In genomic region chr1:153909213-153909962, GRCm38 (mm10) we compare ENCODE assay signal across 19 mouse cellular contexts. TPM values are rescaled to one million over a fixed set of nuclear protein-coding genes. Genes with fewer than 3 reads are reported as not detected.
DNase-seq lines count a peak whose midpoint lies in the region; ATAC-seq and TF ChIP-seq lines count a peak whose summit lies in the region.
"Had no signal": no experiment of that assay in that cellular context is flagged by ENCODE, and none has a peak within 500 bp of the region (broad histone marks: within the 10 kb centered on the region; RNA-seq: fewer than 3 reads in every experiment).

No protein-coding gene starts in this region.

- WGBS in forebrain, embryonic 14.5 days, result 91% methylated on average over 10 of the region's 10 CpGs

- peak overlapping the region; percentile 64 for H3K27ac ChIP-seq in layer of hippocampus, adult 2 months
- no peak overlapping the region for H3K27ac ChIP-seq in forebrain, embryonic 14.5 days (ENCODE audit: low read depth, low read length)
- H3K27ac ChIP-seq: limb, embryonic 13.5 days; midbrain, embryonic 15.5 days had no signal

- peak; percentile 85 for ATAC-seq in erythroblast, adult 5-6 weeks (replicated peaks; ENCODE audit: low FRiP score, poor library complexity, severe bottlenecking)
- no peak for ATAC-seq in forebrain, embryonic 14.5 days
- ATAC-seq: midbrain, embryonic 15.5 days had no signal

- no peak for DNase-seq in layer of hippocampus, adult 2 months (ENCODE audit: low spot score in 2 of 2)
- no peak for DNase-seq in layer of hippocampus, postnatal 36 days
- DNase-seq in urinary bladder, postnatal 10 days (ENCODE audit: low spot score), result peak; percentile 31
- no peak for DNase-seq in urinary bladder, postnatal 25 days (ENCODE audit: low spot score)
- DNase-seq in ovary, postnatal 14 days (ENCODE audit: low spot score), result peak; percentile 34
- no peak for DNase-seq in heart, adult 18-20 months
- DNase-seq in forebrain, embryonic 14.5 days (ENCODE audit: low spot score), result no peak
- DNase-seq: cerebellum, postnatal 10 days; heart, postnatal 36 days; right cerebral cortex, postnatal 4 days; thymus, postnatal 4 days had no signal

- H3K4me2 ChIP-seq in forebrain, embryonic 14.5 days (ENCODE audit: low read length), result no peak overlapping the region
- H3K4me2 ChIP-seq: limb, embryonic 13.5 days; midbrain, embryonic 15.5 days had no signal

- TF ChIP-seq CTCF in layer of hippocampus, adult 2 months (conservative IDR thresholded peaks at IDR 0.05), result no peak

- no peak overlapping the region for H3K4me3 ChIP-seq in layer of hippocampus, adult 2 months
- no peak overlapping the region for H3K4me3 ChIP-seq in forebrain, embryonic 14.5 days (ENCODE audit: low read depth, low read length)
- H3K4me3 ChIP-seq: limb, embryonic 13.5 days; midbrain, embryonic 15.5 days had no signal

- no peak overlapping the region for H3K9ac ChIP-seq in forebrain, embryonic 14.5 days (ENCODE audit: low read length)
- H3K9ac ChIP-seq: limb, embryonic 13.5 days; midbrain, embryonic 15.5 days had no signal

- H3K9me3 ChIP-seq in forebrain, embryonic 14.5 days (replicated peaks; ENCODE audit: control insufficient read depth, low read length), result no peaks in the 10 kb centered on the region
- H3K9me3 ChIP-seq: limb, embryonic 13.5 days; midbrain, embryonic 15.5 days had no signal

- peaks cover 65% of the 10 kb centered on the region for H3K36me3 ChIP-seq in forebrain, embryonic 14.5 days (ENCODE audit: control insufficient read depth, insufficient read depth, low read length)

- H3K4me1 ChIP-seq in forebrain, embryonic 14.5 days (ENCODE audit: control insufficient read depth, insufficient read depth, low read length), result no peaks in the 10 kb centered on the region
- H3K4me1 ChIP-seq: limb, embryonic 13.5 days; midbrain, embryonic 15.5 days had no signal

- no peaks in the 10 kb centered on the region for H3K27me3 ChIP-seq in forebrain, embryonic 14.5 days (replicated peaks; ENCODE audit: control insufficient read depth, insufficient read depth, low read length)
- H3K27me3 ChIP-seq: limb, embryonic 13.5 days; midbrain, embryonic 15.5 days had no signal

RNA-seq across cellular contexts. Expression of gene Teddm2, which starts 9.4 kb away (rescaled TPM):
- 1 to 10 TPM; 2.2 to 2.4 TPM for total RNA-seq in layer of hippocampus, adult 2 months (2021)
- 1 to 10 TPM; 2.2 to 2.8 TPM for total RNA-seq in layer of hippocampus, postnatal 36 days (2021)
- 1.9 and 4.4 TPM in 2 replicates for total RNA-seq in erythroblast, adult 5-6 weeks (2015; ENCODE audit: low replicate concordance)
- 1.4 and 4.6 TPM in 2 replicates for total RNA-seq in erythroblast, adult 5-6 weeks (2017; ENCODE audit: low replicate concordance)
- under 1 TPM; 0.60 to 0.77 TPM for total RNA-seq in heart, adult 18-20 months (2021)
- 1.1 TPM in 2 replicates for polyA plus RNA-seq in forebrain, embryonic 14.5 days (2014; fragmentation: Nextera tagmentation; extraction: Ambion mirVana)
- total RNA-seq: granulocyte monocyte progenitor cell, adult 5-6 weeks had no signal

RNA-seq across cellular contexts. Expression of gene Glul, which starts 9.6 kb away (rescaled TPM):
- total RNA-seq in layer of hippocampus, adult 2 months (2021), result 1,000 to 10,000 TPM; 1,778 to 1,824 TPM
- 1,000 to 10,000 TPM; 1,756 to 1,813 TPM for total RNA-seq in layer of hippocampus, postnatal 36 days (2021)
- total RNA-seq in erythroblast, adult 5-6 weeks (2015; ENCODE audit: low replicate concordance), result 121 and 129 TPM in 2 replicates
- total RNA-seq in erythroblast, adult 5-6 weeks (2017; ENCODE audit: low replicate concordance), result 206 and 340 TPM in 2 replicates
- 100 to 1,000 TPM; 539 to 709 TPM for total RNA-seq in heart, adult 18-20 months (2021)
- 132 and 137 TPM in 2 replicates for polyA plus RNA-seq in forebrain, embryonic 14.5 days (2014; fragmentation: Nextera tagmentation; extraction: Ambion mirVana)

RNA-seq across cellular contexts. Expression of gene Teddm1a, which starts 17.8 kb away (rescaled TPM):
- total RNA-seq in layer of hippocampus, adult 2 months (2021), result not detected
- not detected for total RNA-seq in layer of hippocampus, postnatal 36 days (2021)
- not detected in 2 replicates for total RNA-seq in erythroblast, adult 5-6 weeks (2015; ENCODE audit: low replicate concordance)
- total RNA-seq in erythroblast, adult 5-6 weeks (2017; ENCODE audit: low replicate concordance), result not detected in 2 replicates
- total RNA-seq in heart, adult 18-20 months (2021), result not detected
- not detected in 2 replicates for polyA plus RNA-seq in forebrain, embryonic 14.5 days (2014; fragmentation: Nextera tagmentation; extraction: Ambion mirVana)
- total RNA-seq: granulocyte monocyte progenitor cell, adult 5-6 weeks; heart, postnatal 36 days; layer of hippocampus, postnatal 25 days; neutrophil, adult 5-6 weeks had no signal
- polyA plus RNA-seq: intestine, embryonic 14.5 days; midbrain, embryonic 15.5 days; stomach, embryonic 16.5 days had no signal

RNA-seq across cellular contexts. Expression of gene Teddm1b, which starts 35.2 kb away (rescaled TPM):
- total RNA-seq in layer of hippocampus, adult 2 months (2021), result not detected
- under 1 TPM in 1 of 2 experiments, not detected in 1; 0.20 TPM for total RNA-seq in layer of hippocampus, postnatal 36 days (2021)
- total RNA-seq in erythroblast, adult 5-6 weeks (2015; ENCODE audit: low replicate concordance), result not detected in 2 replicates
- total RNA-seq in erythroblast, adult 5-6 weeks (2017; ENCODE audit: low replicate concordance), result not detected in 2 replicates
- total RNA-seq in heart, adult 18-20 months (2021), result not detected
- 0.55 and 0.85 TPM in 2 replicates for polyA plus RNA-seq in forebrain, embryonic 14.5 days (2014; fragmentation: Nextera tagmentation; extraction: Ambion mirVana)
- total RNA-seq: granulocyte monocyte progenitor cell, adult 5-6 weeks; heart, postnatal 36 days; layer of hippocampus, postnatal 25 days; neutrophil, adult 5-6 weeks had no signal

Comparison
In these comparisons a context has a peak if more than half of its experiments do, and no peak if none do; other contexts are left out.
1. DNase-seq: peak in urinary bladder, postnatal 10 days (single experiment) and ovary, postnatal 14 days (single experiment); none in layer of hippocampus, adult 2 months (0 of 2), layer of hippocampus, postnatal 36 days (0 of 2), urinary bladder, postnatal 25 days (single experiment), heart, adult 18-20 months (0 of 2) and forebrain, embryonic 14.5 days (single experiment).